23 mouse cellular contexts compared by ENCODE assay signal in the genomic region with DNA sequence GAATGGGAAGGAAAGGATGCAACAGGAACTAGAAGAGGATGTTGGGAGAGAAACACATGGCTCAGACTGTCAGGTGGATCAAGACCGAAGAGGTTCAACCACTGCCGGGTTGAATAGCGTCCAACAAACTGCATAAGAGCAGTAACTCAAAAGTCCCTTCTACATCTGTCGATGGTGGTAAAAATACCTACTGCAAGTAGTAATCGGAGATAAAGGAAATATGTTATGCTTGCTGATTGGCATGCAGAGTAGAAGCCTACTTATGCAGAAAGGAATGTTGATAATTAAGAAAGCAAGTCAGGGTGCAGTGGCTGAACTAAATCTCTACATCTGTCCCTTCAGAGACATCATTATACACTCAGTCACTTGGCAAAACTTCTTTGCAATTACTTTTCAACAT.
DNase-seq lines count a peak whose midpoint lies in the region; ATAC-seq and TF ChIP-seq lines count a peak whose summit lies in the region.
"Had no signal": no experiment of that assay in that cellular context is flagged by ENCODE, and none has a peak within 500 bp of the region (broad histone marks: within the 10 kb centered on the region; RNA-seq: fewer than 3 reads in every experiment).

No protein-coding gene starts in this region.

- 85% methylated on average over 5 of the region's 5 CpGs for WGBS in embryonic facial prominence, embryonic 14.5 days
- 93% methylated on average over 5 of the region's 5 CpGs for WGBS in embryonic facial prominence, embryonic 10.5 days
- WGBS in heart, embryonic 15.5 days, result 38% methylated on average over 5 of the region's 5 CpGs
- 95% methylated on average over 5 of the region's 5 CpGs for WGBS in midbrain, embryonic 15.5 days

- DNase-seq in embryonic facial prominence, embryonic 14.5 days (ENCODE audit: low spot score), result peak; percentile 20
- DNase-seq in embryonic facial prominence, embryonic 10.5 days (ENCODE audit: low spot score), result no peak
- DNase-seq in heart, adult 9 months (ENCODE audit: low spot score in 2 of 2), result no peak
- no peak for DNase-seq in natural killer cell, adult 2 months (ENCODE audit: low spot score in 2 of 2)
- DNase-seq: adrenal gland, adult 2 months; adrenal gland, postnatal 14 days; cerebellum, adult 11 months; cerebellum, adult 2 months; cerebellum, adult 9-11 months; cerebellum, postnatal 25 days; gastrocnemius, postnatal 25 days; heart, adult 18-20 months; kidney, adult 11 months; kidney, adult 9 months had no signal

- no peaks in the 10 kb centered on the region for H3K36me3 ChIP-seq in embryonic facial prominence, embryonic 14.5 days (ENCODE audit: control insufficient read depth, insufficient read depth, low read length)
- no peaks in the 10 kb centered on the region for H3K36me3 ChIP-seq in embryonic facial prominence, embryonic 10.5 days (replicated peaks)
- H3K36me3 ChIP-seq in heart, embryonic 15.5 days, result no peaks in the 10 kb centered on the region
- H3K36me3 ChIP-seq in C2C12 (ENCODE audit: control insufficient read depth, insufficient read depth), result no peaks in the 10 kb centered on the region
- no peaks in the 10 kb centered on the region for H3K36me3 ChIP-seq in midbrain, embryonic 15.5 days (replicated peaks)
- H3K36me3 ChIP-seq: embryonic facial prominence, embryonic 13.5 days; hindbrain, embryonic 12.5 days; hindbrain, embryonic 15.5 days; intestine, embryonic 15.5 days had no signal

- no peaks in the 10 kb centered on the region for H3K79me2 ChIP-seq in C2C12 (ENCODE audit: control insufficient read depth, insufficient read depth)

- H3K9ac ChIP-seq in embryonic facial prominence, embryonic 14.5 days (ENCODE audit: low read depth, low read length), result no peak overlapping the region
- H3K9ac ChIP-seq in heart, embryonic 15.5 days, result no peak overlapping the region
- H3K9ac ChIP-seq in midbrain, embryonic 15.5 days, result no peak overlapping the region
- H3K9ac ChIP-seq: embryonic facial prominence, embryonic 13.5 days; hindbrain, embryonic 12.5 days; hindbrain, embryonic 15.5 days; intestine, embryonic 15.5 days had no signal

- H3K4me2 ChIP-seq in embryonic facial prominence, embryonic 14.5 days (ENCODE audit: low read depth, low read length), result no peak overlapping the region
- no peak overlapping the region for H3K4me2 ChIP-seq in heart, embryonic 15.5 days
- no peak overlapping the region for H3K4me2 ChIP-seq in midbrain, embryonic 15.5 days
- H3K4me2 ChIP-seq: embryonic facial prominence, embryonic 13.5 days; hindbrain, embryonic 12.5 days; hindbrain, embryonic 15.5 days; intestine, embryonic 15.5 days had no signal

- H3K27me3 ChIP-seq in embryonic facial prominence, embryonic 14.5 days (replicated peaks; ENCODE audit: control insufficient read depth, insufficient read depth, low read length), result no peaks in the 10 kb centered on the region
- no peaks in the 10 kb centered on the region for H3K27me3 ChIP-seq in embryonic facial prominence, embryonic 10.5 days (replicated peaks; ENCODE audit: low read depth, poor library complexity, severe bottlenecking)
- no peaks in the 10 kb centered on the region for H3K27me3 ChIP-seq in heart, embryonic 15.5 days
- no peaks in the 10 kb centered on the region for H3K27me3 ChIP-seq in C2C12 (ENCODE audit: control insufficient read depth, insufficient read depth, insufficient read length)
- no peaks in the 10 kb centered on the region for H3K27me3 ChIP-seq in midbrain, embryonic 15.5 days (replicated peaks)
- H3K27me3 ChIP-seq: embryonic facial prominence, embryonic 13.5 days; hindbrain, embryonic 12.5 days; hindbrain, embryonic 15.5 days; intestine, embryonic 15.5 days had no signal

- no peak overlapping the region for H3ac ChIP-seq in C2C12 (ENCODE audit: control insufficient read depth, insufficient read length, low read depth)

- no peak overlapping the region for H3K27ac ChIP-seq in embryonic facial prominence, embryonic 14.5 days (replicated peaks; ENCODE audit: low read depth, low read length)
- no peak overlapping the region for H3K27ac ChIP-seq in embryonic facial prominence, embryonic 10.5 days (replicated peaks)
- H3K27ac ChIP-seq in heart, embryonic 15.5 days, result peak overlapping the region; percentile 16
- peak overlapping the region; percentile 72; the same call in 1 of the 2 replicates for H3K27ac ChIP-seq in embryonic fibroblast, embryonic 13.5 days (ENCODE audit: insufficient read depth, low read length)
- no peak overlapping the region for H3K27ac ChIP-seq in midbrain, embryonic 15.5 days
- H3K27ac ChIP-seq: embryonic facial prominence, embryonic 13.5 days; hindbrain, embryonic 12.5 days; hindbrain, embryonic 15.5 days; intestine, embryonic 15.5 days had no signal

- H3K4me1 ChIP-seq in embryonic facial prominence, embryonic 14.5 days (ENCODE audit: control insufficient read depth, insufficient read depth, low read length), result no peaks in the 10 kb centered on the region
- no peaks in the 10 kb centered on the region for H3K4me1 ChIP-seq in embryonic facial prominence, embryonic 10.5 days
- H3K4me1 ChIP-seq in heart, embryonic 15.5 days (replicated peaks), result peaks cover 8% of the 10 kb centered on the region; the same call in 1 of the 2 replicates
- peaks cover 8% of the 10 kb centered on the region for H3K4me1 ChIP-seq in embryonic fibroblast, embryonic 13.5 days (ENCODE audit: control insufficient read depth, insufficient read depth, low read length)
- H3K4me1 ChIP-seq in midbrain, embryonic 15.5 days, result no peaks in the 10 kb centered on the region
- H3K4me1 ChIP-seq: embryonic facial prominence, embryonic 13.5 days; hindbrain, embryonic 12.5 days; hindbrain, embryonic 15.5 days; intestine, embryonic 15.5 days had no signal

- no peaks in the 10 kb centered on the region for H3K79me3 ChIP-seq in C2C12 (ENCODE audit: low read depth)

- no peaks in the 10 kb centered on the region for H3K9me3 ChIP-seq in embryonic facial prominence, embryonic 14.5 days (ENCODE audit: control insufficient read depth, low read length)
- no peaks in the 10 kb centered on the region for H3K9me3 ChIP-seq in embryonic facial prominence, embryonic 10.5 days
- H3K9me3 ChIP-seq in heart, embryonic 15.5 days (replicated peaks), result no peaks in the 10 kb centered on the region
- no peaks in the 10 kb centered on the region; the same call in 1 of the 2 replicates for H3K9me3 ChIP-seq in midbrain, embryonic 15.5 days
- H3K9me3 ChIP-seq: embryonic facial prominence, embryonic 13.5 days; hindbrain, embryonic 12.5 days; hindbrain, embryonic 15.5 days; intestine, embryonic 15.5 days had no signal

- TF ChIP-seq CTCF in C2C12 (IDR thresholded peaks at IDR 0.05; ENCODE audit: control insufficient read depth, insufficient read depth, insufficient read length), result no peak
- no peak for TF ChIP-seq CTCF in embryonic fibroblast, embryonic 13.5 days (IDR thresholded peaks at IDR 0.05; ENCODE audit: borderline replicate concordance, insufficient read depth, low read length)

- ATAC-seq in embryonic facial prominence, embryonic 14.5 days (ENCODE audit: low read depth), result no peak
- no peak for ATAC-seq in heart, embryonic 15.5 days (replicated peaks; ENCODE audit: insufficient number of reproducible peaks, insufficient read depth, low FRiP score, low read depth)
- ATAC-seq in midbrain, embryonic 15.5 days (replicated peaks), result no peak
- ATAC-seq: forebrain, embryonic 14.5 days; intestine, embryonic 15.5 days had no signal

- TF ChIP-seq POLR2A in embryonic fibroblast, embryonic 13.5 days (IDR thresholded peaks at IDR 0.05; ENCODE audit: low read depth, low read length), result no peak

- no peak overlapping the region for H3K4me3 ChIP-seq in embryonic facial prominence, embryonic 14.5 days (ENCODE audit: low read depth, low read length)
- H3K4me3 ChIP-seq in embryonic facial prominence, embryonic 10.5 days, result no peak overlapping the region
- no peak overlapping the region for H3K4me3 ChIP-seq in heart, embryonic 15.5 days
- H3K4me3 ChIP-seq in C2C12 (ENCODE audit: insufficient read depth, poor library complexity, severe bottlenecking), result no peak overlapping the region
- no peak overlapping the region for H3K4me3 ChIP-seq in embryonic fibroblast, embryonic 13.5 days (ENCODE audit: insufficient read depth, low read length)
- H3K4me3 ChIP-seq in midbrain, embryonic 15.5 days, result no peak overlapping the region
- H3K4me3 ChIP-seq: embryonic facial prominence, embryonic 13.5 days; hindbrain, embryonic 12.5 days; hindbrain, embryonic 15.5 days; intestine, embryonic 15.5 days had no signal

TF ChIP-seq in C2C12, 6 proteins besides CTCF, POLR2A, EP300 and RAD21:
- peak; percentile 83 for TF ChIP-seq MYOD1 (IDR thresholded peaks at IDR 0.05; ENCODE audit: control insufficient read depth, insufficient read length, low read depth)
- no peak for TF ChIP-seq FOSL1 (IDR thresholded peaks at IDR 0.05; ENCODE audit: insufficient read depth, low read length, poor library complexity, severe bottlenecking)
- TF ChIP-seq MAX (IDR thresholded peaks at IDR 0.05), result peak; percentile 72

Comparison
In these comparisons a context has a peak if more than half of its experiments do, and no peak if none do; other contexts are left out.
1. H3K27ac ChIP-seq: peak in heart, embryonic 15.5 days (single experiment) and embryonic fibroblast, embryonic 13.5 days (single experiment); none in embryonic facial prominence, embryonic 14.5 days (single experiment), embryonic facial prominence, embryonic 10.5 days (single experiment) and midbrain, embryonic 15.5 days (single experiment).